Mouse (Mus musculus) limb, embryonic 15.5 days (tissue): Measurements from ENCODE around the gene Fgd1. TPM values are rescaled to one million over a fixed set of nuclear protein-coding genes. Genes with fewer than 3 reads are reported as not detected.
A peak's percentile ranks its signal among the peaks of the same experiment; 100 is the strongest.

Experiments used
- ATAC-seq: fragments of 200-750 bp; cut with Nextera tagmentation; 2 replicates; pipeline ENCODE4 v1.8.0; 2017; ENCODE audit warnings: low read depth, moderate TSS enrichment; ENCODE audit not compliant: insufficient number of reproducible peaks, low FRiP score, low TSS enrichment
- H3K27ac ChIP-seq: fragments of 300-500 bp; sonication (generic); 2 replicates; pipeline ENCODE4 v1.5.1; 2015; ENCODE audit warnings: moderate library complexity, mild to moderate bottlenecking, inconsistent platforms
- H3K27me3 ChIP-seq: fragments of 300-500 bp; sonication (generic); 2 replicates; pipeline ENCODE4 v1.6.1; 2015; ENCODE audit warnings: inconsistent platforms
- H3K36me3 ChIP-seq: fragments of 300-500 bp; sonication (generic); 2 replicates; pipeline ENCODE4 v1.6.1; 2015; ENCODE audit warnings: inconsistent platforms
- H3K4me1 ChIP-seq: fragments of 300-500 bp; sonication (generic); 2 replicates; pipeline ENCODE4 v1.6.1; 2015; ENCODE audit warnings: inconsistent platforms
- H3K4me2 ChIP-seq: fragments of 300-500 bp; sonication (generic); 2 replicates; pipeline ENCODE4 v1.6.1; 2015; ENCODE audit warnings: mild to moderate bottlenecking, inconsistent platforms
- H3K4me3 ChIP-seq: fragments of 300-500 bp; sonication (generic); 2 replicates; pipeline ENCODE4 v1.5.1; 2015; ENCODE audit warnings: mild to moderate bottlenecking, inconsistent platforms
- H3K9ac ChIP-seq: fragments of 300-500 bp; sonication (generic); 2 replicates; pipeline ENCODE4 v1.6.1; 2015; ENCODE audit warnings: inconsistent platforms
- H3K9me3 ChIP-seq: fragments of 300-500 bp; sonication (generic); 2 replicates; pipeline ENCODE4 v1.6.1; 2016; ENCODE audit warnings: inconsistent platforms
- WGBS: fragments of 180-500 bp; shearing (Covaris S2); methylation state at CpG from one replicate; pipeline ENCODE4 v1.1.7; 2015; 5-methylcytosine and 5-hydroxymethylcytosine counted together
- polyA plus RNA-seq: library from polyadenylated mRNA; unstranded; fragments of >200 nt; fragmentation: Nextera tagmentation; extraction: Ambion mirVana; gene quantifications from 2 replicates; pipeline ENCODE4 v1.2.1, GENCODE M21; 2015

Fgd1 gene
- polyA plus RNA-seq, 1 experiment from 2014 or later: 11.5 TPM

DNA sequence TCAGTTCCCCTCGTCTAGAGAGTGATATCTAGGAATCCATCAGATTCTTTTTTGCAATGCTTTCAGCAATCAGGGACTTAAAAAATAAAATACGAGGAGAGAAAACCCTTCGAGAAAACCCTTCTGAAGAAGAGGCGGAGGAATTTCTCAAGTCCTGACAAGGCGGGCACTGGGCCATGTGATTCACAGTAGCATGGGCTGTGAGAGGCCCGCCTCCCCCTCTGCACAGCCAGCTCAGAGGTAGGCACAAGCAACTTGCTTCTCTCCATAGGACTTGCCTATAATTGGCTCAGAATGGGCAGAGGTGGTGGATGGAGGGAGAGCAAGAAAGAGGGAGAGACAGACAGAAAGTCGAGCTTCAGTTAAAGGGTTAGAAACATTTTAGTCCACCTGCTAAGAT is 4.4 kb downstream of the Fgd1 start:
- no peak overlapping the region for H3K27ac ChIP-seq
- H3K4me1 ChIP-seq: peaks cover 27% of the 10 kb centered on the region
- H3K4me2 ChIP-seq: no peak overlapping the region
- H3K27me3 ChIP-seq: peaks cover 3% of the 10 kb centered on the region; the same call in 1 of the 2 replicates
- H3K36me3 ChIP-seq: no peaks in the 10 kb centered on the region
- H3K9ac ChIP-seq: no peak overlapping the region
- ATAC-seq: no peak
- H3K9me3 ChIP-seq: no peaks in the 10 kb centered on the region; the same call in 1 of the 2 replicates
- no peak overlapping the region for H3K4me3 ChIP-seq
- 63% methylated on average over 7 of the region's 7 CpGs for WGBS

DNA sequence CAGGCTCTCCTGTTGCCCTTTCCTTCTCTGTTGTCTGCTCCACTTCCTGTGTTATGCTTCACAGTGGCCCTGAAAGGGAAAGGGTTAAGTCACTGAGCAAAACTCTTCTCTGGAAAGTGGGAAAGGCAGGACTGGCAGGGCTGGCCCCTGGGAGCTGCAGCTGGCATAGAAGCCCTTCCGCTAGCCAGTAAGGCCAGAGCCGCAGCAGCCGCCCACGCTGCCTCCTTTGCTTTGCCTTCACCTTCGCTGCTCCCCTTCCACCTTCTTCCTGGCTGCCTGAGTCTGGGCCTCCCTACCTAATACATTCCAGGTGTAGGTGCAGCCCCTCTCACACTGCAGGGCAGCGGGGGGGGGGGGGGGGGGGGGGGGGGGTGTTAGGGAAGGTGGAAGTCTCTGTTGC is 8.5 kb downstream of the Fgd1 start:
- H3K4me2 ChIP-seq: peak overlapping the region; percentile 10; the same call in 1 of the 2 replicates
- H3K4me1 ChIP-seq: peaks cover 13% of the 10 kb centered on the region
- H3K9me3 ChIP-seq: no peaks in the 10 kb centered on the region
- H3K4me3 ChIP-seq: no peak overlapping the region
- peaks cover 3% of the 10 kb centered on the region; the same call in 1 of the 2 replicates for H3K27me3 ChIP-seq
- no peak overlapping the region for H3K9ac ChIP-seq
- no peak overlapping the region for H3K27ac ChIP-seq
- no peaks in the 10 kb centered on the region for H3K36me3 ChIP-seq
- no peak for ATAC-seq
- 57% methylated on average over 5 of the region's 6 CpGs for WGBS

DNA sequence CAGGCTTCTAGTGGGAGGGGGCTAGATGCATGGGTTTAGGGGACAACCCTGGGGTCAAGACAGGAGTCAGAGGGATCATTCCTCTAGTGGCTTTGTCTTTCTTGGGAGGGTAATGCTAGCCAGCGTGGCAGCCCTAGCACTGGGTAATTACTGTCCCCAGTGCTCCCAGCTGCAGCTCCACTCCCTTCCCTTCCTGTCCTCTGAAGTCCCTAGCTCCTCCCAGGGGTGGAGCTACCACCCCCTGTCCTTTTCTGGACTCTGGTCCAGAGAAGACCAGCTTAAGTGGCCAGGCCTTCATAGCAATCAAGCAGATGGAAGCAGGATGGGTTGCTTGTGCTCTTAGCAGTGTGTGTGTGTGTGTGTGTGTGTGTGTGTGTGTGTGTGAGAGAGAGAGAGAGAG is 9.6 kb downstream of the Fgd1 start:
- Histone ChIP-seq H3K27me3 (peaks cover 3% of the 10 kb centered on the region; the same call in 1 of the 2 replicates), H3K4me1 (peaks cover 10% of the 10 kb centered on the region), H3K9me3 (no peaks in the 10 kb centered on the region), H3K27ac (no peak overlapping the region; the same call in 1 of the 2 replicates), H3K36me3 (no peaks in the 10 kb centered on the region), H3K4me2 (no peak overlapping the region), H3K9ac (no peak overlapping the region), H3K4me3 (no peak overlapping the region)
- WGBS: 22% methylated on average over 1 of the region's 1 CpGs
- ATAC-seq: no peak

DNA sequence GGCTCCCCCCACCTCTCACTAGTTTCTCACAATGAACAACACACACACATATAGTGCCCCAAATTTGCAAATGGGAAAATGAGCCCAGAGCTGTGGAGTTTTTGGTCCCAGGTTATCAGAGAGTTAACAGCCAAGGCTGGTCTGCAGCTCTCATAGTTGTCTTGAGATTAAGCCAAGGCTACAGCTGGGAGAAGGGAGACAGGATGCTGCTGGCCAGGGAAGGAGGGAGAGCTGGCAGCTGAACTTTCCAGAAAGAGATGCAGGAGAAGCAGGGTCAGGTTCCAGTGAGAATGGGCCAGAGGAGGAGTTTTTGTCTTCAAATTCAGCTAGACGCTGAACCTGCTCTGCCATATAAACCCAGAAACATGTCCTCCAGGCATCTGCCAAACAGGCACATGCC is 13.4 kb downstream of the Fgd1 start:
- Histone ChIP-seq H3K9ac (no peak overlapping the region), H3K4me2 (no peak overlapping the region), H3K4me1 (peaks cover 2% of the 10 kb centered on the region; the same call in 1 of the 2 replicates), H3K4me3 (no peak overlapping the region), H3K27ac (no peak overlapping the region), H3K36me3 (no peaks in the 10 kb centered on the region), H3K27me3 (no peaks in the 10 kb centered on the region), H3K9me3 (no peaks in the 10 kb centered on the region)
- WGBS: 71% methylated on average over 1 of the region's 1 CpGs
- ATAC-seq: no peak

DNA sequence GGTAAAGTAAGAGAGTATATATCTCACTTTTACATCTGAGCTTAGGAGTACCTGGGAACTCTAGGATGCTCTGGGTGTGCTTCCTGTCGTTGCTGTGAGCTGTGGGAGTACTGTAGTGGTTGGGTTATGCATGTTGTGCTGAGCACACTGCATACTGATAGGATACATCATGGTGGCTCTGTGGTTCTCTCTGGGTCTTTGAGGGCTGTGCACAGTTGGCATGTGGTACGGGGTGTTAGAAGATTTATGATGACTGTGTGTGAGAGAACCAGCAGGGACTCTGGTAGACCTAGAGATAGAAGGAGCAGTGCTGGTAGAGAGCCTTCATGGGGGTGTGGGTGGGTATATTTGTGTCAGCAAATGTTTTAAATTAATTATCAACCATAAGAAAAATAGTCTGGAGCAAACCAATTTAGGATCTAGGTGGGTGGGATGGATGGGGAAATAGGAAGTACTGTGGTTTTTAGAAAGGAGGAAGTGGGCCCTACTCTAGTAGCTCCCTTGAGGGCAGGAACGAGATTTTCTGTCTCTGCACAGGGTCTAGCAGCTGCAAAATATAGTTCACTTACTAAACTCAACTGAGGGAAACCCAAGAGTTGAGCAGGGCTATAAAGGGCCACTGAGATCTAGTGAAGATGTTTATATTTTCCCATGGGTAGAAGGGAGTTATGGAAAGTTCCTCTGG is 15.8 kb downstream of the Fgd1 start:
- ATAC-seq: no peak
- H3K4me3 ChIP-seq: no peak overlapping the region
- no peak overlapping the region for H3K9ac ChIP-seq
- H3K4me2 ChIP-seq: no peak overlapping the region
- H3K4me1 ChIP-seq: no peaks in the 10 kb centered on the region
- no peaks in the 10 kb centered on the region for H3K27me3 ChIP-seq
- no peaks in the 10 kb centered on the region for H3K36me3 ChIP-seq
- no peaks in the 10 kb centered on the region for H3K9me3 ChIP-seq
- H3K27ac ChIP-seq: no peak overlapping the region
- WGBS: 50% methylated on average over 3 of the region's 3 CpGs

DNA sequence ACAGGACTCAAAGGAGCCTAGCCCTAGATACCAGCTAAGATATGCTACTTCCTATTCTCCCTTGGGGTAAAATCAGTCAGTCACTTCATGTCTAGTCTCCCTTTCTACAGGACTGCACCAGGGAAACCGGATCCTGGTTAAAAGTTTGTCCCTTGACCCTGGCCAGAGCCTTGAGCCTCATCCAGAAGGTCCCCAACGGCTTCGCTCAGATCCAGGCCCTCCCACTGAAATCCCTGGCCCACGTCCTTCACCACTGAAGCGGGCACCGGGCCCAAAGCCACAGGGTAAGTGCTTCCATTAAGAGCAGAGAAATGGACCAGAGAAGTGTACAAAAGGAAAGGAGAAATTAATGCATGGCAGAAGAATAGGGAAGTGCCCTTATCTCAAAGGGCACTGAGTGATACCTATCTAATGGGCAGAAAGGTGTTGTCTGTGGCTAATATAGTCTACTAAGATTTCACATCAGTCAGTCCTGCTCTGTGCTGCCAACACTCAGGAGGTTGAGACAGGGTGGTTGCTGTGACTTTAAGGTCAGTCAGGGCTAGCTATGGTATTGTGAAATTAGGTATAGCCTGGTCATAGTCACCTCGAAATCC is 20.2 kb downstream of the Fgd1 start:
- H3K9ac ChIP-seq: no peak overlapping the region
- 89% methylated on average over 7 of the region's 7 CpGs for WGBS
- H3K9me3 ChIP-seq: no peaks in the 10 kb centered on the region
- H3K27ac ChIP-seq: no peak overlapping the region
- H3K4me1 ChIP-seq: no peaks in the 10 kb centered on the region
- H3K4me2 ChIP-seq: no peak overlapping the region
- H3K4me3 ChIP-seq: no peak overlapping the region
- peaks cover 19% of the 10 kb centered on the region for H3K36me3 ChIP-seq
- no peak for ATAC-seq
- H3K27me3 ChIP-seq: 0 out of 2 replicates have a peak, but pooled peaks cover 4% of the 10 kb centered on the region

DNA sequence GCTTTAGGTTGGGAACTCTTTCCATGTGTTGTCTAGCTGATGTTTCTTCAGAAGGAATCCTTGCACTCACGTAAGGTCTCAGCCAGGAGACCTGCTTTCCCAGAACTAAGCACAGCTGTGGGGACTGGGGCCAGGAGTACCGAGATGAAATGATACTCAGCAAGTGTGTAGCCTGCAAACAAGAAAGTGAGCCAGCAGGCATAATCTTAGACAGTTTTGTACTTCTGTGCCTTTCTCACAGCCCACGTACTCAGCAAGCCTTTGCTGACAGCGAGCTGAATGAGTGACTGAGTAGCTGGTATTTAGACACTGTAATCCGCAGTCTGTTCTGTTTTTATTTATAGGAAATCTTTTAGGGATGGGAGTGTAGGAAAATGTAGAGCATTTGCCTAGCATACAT is 21.9 kb downstream of the Fgd1 start:
- peaks cover 33% of the 10 kb centered on the region for H3K36me3 ChIP-seq
- no peaks in the 10 kb centered on the region for H3K4me1 ChIP-seq
- no peak for ATAC-seq
- no peak overlapping the region for H3K9ac ChIP-seq
- no peak overlapping the region for H3K27ac ChIP-seq
- 88% methylated on average over 5 of the region's 5 CpGs for WGBS
- no peaks in the 10 kb centered on the region for H3K9me3 ChIP-seq
- no peak overlapping the region for H3K4me2 ChIP-seq
- no peak overlapping the region for H3K4me3 ChIP-seq
- 0 out of 2 replicates have a peak, but pooled peaks cover 4% of the 10 kb centered on the region for H3K27me3 ChIP-seq

DNA sequence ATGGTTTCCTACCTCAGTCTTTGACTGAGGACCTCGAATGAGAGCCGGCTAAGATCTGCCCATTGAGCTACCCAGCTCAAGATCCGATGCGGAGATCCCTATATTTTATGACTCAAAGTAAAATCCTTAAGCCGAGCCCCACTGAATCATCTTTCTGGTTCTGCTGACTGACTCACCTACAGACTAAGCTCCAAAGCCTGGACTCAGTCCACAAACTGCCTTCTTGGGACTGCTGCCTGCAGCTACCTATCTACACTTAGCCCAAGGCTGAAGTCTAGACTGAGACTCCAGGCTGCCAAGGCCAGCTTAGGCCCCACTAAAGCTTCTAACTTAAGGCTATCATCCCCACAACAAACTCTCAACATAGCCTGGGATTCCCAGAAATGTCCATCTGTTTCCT is 30.1 kb downstream of the Fgd1 start:
- H3K4me3 ChIP-seq: no peak overlapping the region

DNA sequence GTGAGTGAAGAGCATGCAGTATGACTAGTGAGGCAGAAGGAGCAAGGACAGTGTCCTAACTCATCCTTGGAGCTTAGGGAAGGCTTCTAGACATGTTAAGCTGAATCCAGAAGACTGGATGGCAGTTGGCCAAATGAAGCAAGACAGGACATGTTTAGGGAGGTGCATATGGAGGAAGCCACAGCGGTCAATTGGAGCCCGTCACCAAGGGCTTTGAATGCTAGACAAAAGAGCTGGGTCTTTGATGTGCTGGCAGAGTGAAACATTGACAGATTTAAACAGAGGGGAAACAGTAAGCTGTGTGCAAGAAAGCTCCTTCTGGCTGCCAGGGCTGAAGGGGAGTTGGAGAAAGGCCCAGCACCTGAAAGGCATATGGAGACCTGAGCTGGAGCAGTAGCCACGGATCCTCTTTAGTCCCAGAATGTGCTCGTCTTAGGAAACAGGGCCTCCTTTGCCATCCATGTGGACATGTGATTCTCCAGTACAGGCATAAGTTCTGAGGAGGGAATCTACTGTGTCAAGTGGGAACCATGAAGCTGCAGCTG is 31.1 kb downstream of the Fgd1 start:
- ATAC-seq: no peak

More for the DNA sequence above, 30.1 kb downstream of the Fgd1 start:
- H3K4me1 ChIP-seq: no peaks in the 10 kb centered on the region
- H3K36me3 ChIP-seq: peaks cover 50% of the 10 kb centered on the region
- no peaks in the 10 kb centered on the region for H3K27me3 ChIP-seq
- H3K9ac ChIP-seq: no peak overlapping the region
- H3K27ac ChIP-seq: no peak overlapping the region
- H3K4me2 ChIP-seq: no peak overlapping the region
- no peaks in the 10 kb centered on the region for H3K9me3 ChIP-seq
- ATAC-seq: no peak
- WGBS: 88% methylated on average over 5 of the region's 5 CpGs

DNA sequence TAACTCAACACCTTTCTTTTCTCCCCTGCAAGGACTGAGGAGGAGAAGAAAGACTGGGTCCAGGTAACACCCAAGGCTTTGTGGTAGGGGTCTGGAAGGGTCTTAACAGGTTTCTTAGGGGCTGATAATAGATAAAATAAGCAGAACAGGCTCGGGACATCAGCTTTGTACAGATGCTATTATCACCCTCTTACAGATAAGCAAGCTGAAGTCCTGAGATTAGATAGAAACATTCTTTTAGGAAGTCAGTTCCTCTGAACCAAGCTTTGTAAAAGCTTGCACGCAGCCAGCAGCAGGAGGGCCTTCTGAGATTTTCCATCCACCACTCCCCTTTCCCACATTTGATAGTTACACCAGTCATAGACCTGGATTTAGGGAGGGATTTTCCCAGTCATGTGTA is 39.6 kb downstream of the Fgd1 start:
- no peak for ATAC-seq
- no peak overlapping the region for H3K4me2 ChIP-seq
- no peak overlapping the region for H3K4me3 ChIP-seq
- H3K36me3 ChIP-seq: peaks cover 53% of the 10 kb centered on the region
- 0 out of 2 replicates have a peak, but pooled peaks cover 2% of the 10 kb centered on the region for H3K27me3 ChIP-seq
- H3K9ac ChIP-seq: no peak overlapping the region
- H3K27ac ChIP-seq: no peak overlapping the region
- 74% methylated on average over 2 of the region's 2 CpGs for WGBS
- no peaks in the 10 kb centered on the region for H3K9me3 ChIP-seq
- no peaks in the 10 kb centered on the region for H3K4me1 ChIP-seq

More for the DNA sequence above, 31.1 kb downstream of the Fgd1 start:
- H3K36me3 ChIP-seq: peaks cover 44% of the 10 kb centered on the region
- H3K4me1 ChIP-seq: no peaks in the 10 kb centered on the region
- H3K4me2 ChIP-seq: no peak overlapping the region
- H3K4me3 ChIP-seq: no peak overlapping the region
- no peaks in the 10 kb centered on the region for H3K27me3 ChIP-seq
- no peak overlapping the region for H3K9ac ChIP-seq
- WGBS: 72% methylated on average over 4 of the region's 4 CpGs
- no peaks in the 10 kb centered on the region for H3K9me3 ChIP-seq
- no peak overlapping the region for H3K27ac ChIP-seq

DNA sequence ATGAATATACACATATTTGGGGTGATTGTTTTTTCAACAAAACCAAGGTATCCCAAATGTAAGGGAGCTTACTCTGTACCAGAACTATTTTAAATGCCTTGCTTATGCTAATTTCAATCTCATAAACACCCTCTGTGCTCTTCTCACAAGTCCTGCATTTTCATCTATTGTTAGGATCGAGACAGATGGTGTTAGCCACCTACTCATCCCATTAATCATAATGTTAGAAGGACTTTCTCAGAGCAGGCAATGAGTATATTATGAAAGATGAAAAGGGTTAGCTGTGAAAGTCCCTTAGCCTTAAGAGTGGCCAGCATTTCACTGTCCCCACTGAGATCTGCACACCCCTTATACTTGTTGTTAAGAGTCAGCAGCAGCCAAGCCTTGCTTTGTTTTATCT is 41.5 kb downstream of the Fgd1 start:
- H3K9ac ChIP-seq: no peak overlapping the region
- no peaks in the 10 kb centered on the region for H3K4me1 ChIP-seq
- ATAC-seq: no peak
- no peaks in the 10 kb centered on the region for H3K9me3 ChIP-seq
- no peak overlapping the region for H3K4me2 ChIP-seq
- H3K36me3 ChIP-seq: peaks cover 48% of the 10 kb centered on the region
- no peak overlapping the region for H3K4me3 ChIP-seq
- H3K27ac ChIP-seq: no peak overlapping the region
- H3K27me3 ChIP-seq: 0 out of 2 replicates have a peak, but pooled peaks cover 2% of the 10 kb centered on the region
- 71% methylated on average over 1 of the region's 1 CpGs for WGBS
